Mouse (Mus musculus): Measurements from ENCODE around the gene Syp. TPM values are rescaled to one million over a fixed set of nuclear protein-coding genes. Genes with fewer than 3 reads are reported as not detected.

Syp gene
- total RNA-seq (2022): 1 to 10 TPM in 3 of 4 experiments, under 1 TPM in 1; 0.73 to 4.3 (median 2.2) TPM

GRCm38 (mm10) chrX:7638401-7639091 lies at the start of gene Syp:
Syp (plus strand) TSS chrX:7638471.
- peak; percentile 33 for DNase-seq (ENCODE audit: low spot score in 2 of 2)

- no peak for DNase-seq (ENCODE audit: low spot score in 2 of 2)
These were observed 42.9 kb upstream of the Syp start for GRCm38 (mm10) chrX:7595371-7595770.

DNA sequence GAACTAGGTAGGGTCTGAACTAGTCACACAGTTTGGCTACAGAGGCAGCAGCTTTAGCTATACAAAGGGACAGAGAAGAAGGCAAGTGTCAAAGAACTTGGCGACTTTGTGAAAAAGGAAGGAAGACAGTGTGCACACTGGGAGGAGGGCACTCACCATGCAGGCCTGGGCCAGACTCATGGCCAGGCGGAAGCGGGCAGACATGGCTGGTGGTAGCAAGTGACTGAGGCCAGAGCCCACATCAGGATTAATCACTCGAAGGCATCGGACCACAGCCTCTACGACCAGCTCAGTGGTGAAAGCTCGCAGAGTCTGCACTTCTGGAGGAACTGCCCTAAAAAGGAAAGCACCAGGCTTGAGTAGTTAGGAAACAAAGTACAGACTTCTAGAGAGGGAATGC lies 34.3 kb upstream of the Syp start:
- DNase-seq (ENCODE audit: low spot score in 2 of 2): no peak

DNA sequence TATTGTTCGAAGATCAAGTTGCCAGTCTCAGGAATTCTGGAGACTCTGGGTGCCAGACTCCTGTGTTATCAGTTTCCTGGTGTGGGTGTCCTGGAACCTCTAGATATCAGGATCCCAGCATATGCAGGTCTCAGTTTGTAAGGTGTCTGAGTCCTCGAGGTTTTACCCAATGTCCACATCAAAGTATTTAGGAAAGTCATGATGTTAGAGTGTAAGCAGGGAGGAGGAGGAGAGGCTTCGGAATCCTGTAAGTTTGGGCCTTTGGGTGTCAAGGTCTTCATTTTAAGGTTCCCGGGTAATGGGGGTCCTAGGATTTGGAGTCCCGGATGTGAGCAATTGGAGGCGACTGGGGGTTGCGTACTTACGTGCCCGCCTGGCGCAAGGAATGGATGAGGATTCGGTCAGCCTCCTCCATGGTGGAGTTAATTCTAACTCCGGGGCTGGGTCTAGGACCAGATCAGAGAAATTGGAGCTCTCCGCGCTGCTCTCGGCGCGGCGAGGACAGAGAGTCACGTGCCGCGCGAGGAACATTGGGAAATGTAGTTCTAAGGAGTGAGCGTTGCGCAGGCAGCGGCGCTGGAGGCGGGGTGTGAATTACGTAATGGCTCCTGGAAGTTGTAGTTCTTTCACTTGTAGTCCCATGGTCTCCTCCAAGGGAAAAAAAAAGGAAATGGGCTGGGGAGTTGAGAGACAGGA lies 33.2 kb upstream of the Syp start, which contains the start of gene Ccdc22:
Gene Ccdc22 (minus strand): TSS at position 639 of the 696 bp plus-strand sequence.
- DNase-seq (ENCODE audit: low spot score in 2 of 2): peak; percentile 72 to 78

DNA sequence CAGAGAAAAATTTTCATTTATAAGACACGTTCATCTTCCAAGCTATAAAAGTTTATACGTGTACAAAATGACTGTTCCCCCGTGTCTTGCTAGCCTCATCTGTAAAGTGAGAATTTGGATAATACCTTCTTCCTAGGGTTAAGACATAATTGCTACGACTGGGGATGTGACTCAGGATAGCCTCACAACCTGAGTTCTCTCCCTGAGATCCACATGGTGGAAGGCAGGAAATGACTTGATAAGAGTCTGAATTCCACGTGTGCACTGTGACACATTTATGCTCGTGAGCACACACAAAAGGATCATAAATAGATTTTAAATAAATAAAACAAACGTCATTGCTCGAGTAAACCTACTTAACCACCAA lies 32.7 kb upstream of the Syp start:
- DNase-seq (ENCODE audit: low spot score in 2 of 2): no peak

DNA sequence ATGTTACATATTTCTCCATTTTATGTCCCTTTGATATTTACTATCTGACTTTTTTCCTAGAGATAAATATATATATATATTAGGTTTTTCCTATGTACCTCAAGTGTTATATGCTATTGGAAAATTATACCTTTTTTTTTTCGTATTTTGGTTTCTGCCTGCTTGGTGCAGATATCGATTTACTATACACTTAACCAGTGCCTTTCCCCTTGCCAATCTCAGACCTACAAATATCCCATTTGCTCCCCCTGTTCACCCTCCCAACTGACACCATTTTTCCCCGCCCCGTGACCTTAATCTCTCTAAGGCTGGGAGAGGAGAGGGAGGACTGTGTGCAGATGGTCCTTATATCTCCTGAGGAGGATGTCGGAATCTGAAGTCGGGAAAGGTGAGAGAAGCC lies 31.5 kb upstream of the Syp start, which contains the start of gene Cacna1f:
Gene Cacna1f (plus strand): TSS at position 301 of the 400 bp plus-strand sequence.
- no peak for DNase-seq (ENCODE audit: low spot score in 2 of 2)

GRCm38 (mm10) chrX:7610035-7610434 lies 28.2 kb upstream of the Syp start:
- no peak for DNase-seq (ENCODE audit: low spot score in 2 of 2)

- DNase-seq (ENCODE audit: low spot score in 2 of 2): no peak
These were observed 27.6 kb upstream of the Syp start for GRCm38 (mm10) chrX:7610536-7611258.

DNA sequence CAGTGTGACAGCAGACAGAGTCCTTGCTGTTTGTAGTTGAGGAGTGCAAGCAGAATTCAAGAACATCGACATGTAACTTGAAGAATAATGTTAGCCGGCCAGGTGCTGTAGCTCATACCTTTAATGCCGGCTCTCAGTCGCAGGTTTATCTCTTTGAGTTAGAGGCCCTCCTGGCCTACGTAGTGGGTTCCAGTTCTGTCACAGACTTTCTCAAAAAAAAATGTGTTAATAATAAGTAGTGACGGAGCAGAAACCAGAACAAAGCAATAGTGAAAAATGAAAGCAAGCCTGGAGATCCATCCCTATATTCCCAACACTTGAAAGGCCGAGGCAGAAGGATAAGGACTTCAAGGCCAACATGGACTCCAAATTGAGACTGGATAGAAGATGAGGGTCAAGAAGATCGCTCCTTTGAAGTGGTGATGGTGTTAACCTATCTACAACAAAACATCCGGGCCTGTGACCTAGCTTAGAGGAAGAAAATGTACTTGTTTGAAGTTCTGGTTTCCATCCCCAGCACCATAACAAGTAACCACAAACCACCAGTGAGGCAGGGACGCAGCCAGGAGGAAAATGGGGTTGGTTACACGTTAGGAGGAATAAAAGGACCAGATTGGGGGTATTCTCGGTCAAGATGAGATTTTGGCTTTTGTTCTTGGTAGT lies 20.3 kb upstream of the Syp start:
- DNase-seq (ENCODE audit: low spot score in 2 of 2): no peak

DNA sequence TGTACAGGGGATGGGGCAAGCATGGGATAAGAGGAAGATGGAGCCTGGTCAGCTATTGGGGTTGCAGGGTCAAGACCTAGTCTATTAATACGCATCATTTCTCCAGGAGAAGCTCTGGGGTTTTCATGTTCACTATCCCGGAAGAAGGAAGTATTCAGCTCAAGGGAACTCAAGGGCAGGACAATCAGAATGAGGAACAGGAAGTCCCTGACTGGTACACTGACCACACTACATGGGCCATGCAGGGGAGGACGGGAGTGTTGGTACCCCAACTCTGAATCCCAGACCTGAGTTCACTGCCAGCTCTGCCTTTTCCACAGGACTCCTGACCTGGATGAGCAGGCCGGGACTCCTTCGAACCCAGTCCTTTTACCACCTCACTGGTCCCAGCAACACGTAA lies 5.7 kb upstream of the Syp start:
- DNase-seq (ENCODE audit: low spot score in 2 of 2): no peak

DNA sequence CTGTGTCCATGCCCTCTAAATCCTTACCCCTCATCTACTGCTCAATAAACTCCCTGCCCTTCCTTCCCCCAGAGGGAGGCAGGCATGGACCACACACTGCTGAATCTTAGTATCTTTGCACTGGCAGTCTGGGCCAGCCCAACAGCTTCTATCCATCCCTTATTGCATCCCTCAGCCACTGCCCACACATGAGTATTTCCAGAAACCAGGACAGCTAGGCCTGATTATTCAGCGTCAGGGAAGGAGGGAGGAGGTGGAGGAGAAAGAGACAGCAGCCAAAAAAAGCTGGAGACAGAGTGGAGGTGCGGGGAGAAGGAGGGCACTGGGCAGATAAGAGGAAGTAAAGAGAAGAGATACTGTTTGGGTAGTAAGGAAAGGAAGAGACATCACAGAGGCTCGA lies 3.2 kb upstream of the Syp start:
- DNase-seq (ENCODE audit: low spot score in 2 of 2): no peak

DNA sequence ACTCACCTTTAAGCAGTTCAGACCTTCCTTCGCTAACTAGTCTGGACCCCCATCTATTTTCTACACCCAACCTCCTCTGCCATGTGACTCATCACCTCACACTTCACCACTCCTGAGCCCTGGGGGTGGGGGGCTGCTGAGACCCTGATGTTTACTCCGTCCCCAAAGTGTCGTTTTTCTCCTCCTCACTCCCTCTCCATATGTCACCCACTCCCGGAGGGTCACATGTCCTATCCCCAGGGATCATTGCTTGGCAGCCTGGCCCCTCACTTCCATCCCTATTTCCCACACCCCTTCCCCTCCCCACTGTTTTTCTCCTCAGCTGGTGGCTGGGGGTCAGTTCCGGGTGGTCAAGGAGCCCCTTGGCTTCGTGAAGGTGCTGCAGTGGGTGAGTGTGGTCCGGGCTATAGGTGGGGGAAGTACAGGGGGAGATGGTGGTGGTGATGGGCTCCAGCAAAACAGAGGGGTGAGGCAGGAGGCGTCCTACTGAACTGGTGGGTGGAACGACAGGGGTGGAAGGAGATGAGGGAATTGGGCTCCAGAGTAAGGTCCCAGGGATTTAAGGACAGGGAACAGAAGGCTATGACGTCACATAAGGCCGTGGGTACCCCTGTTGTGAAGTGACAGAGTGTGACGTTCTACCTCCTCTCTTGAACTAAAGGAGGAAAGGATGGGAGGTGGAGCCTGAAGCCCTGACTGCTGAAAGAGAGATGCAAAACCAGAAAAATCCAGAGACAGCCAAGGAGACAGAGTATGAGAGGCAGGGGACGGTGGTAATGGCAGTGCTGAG lies 1.5 kb downstream of the Syp start:
- DNase-seq (ENCODE audit: low spot score in 2 of 2): no peak

DNA sequence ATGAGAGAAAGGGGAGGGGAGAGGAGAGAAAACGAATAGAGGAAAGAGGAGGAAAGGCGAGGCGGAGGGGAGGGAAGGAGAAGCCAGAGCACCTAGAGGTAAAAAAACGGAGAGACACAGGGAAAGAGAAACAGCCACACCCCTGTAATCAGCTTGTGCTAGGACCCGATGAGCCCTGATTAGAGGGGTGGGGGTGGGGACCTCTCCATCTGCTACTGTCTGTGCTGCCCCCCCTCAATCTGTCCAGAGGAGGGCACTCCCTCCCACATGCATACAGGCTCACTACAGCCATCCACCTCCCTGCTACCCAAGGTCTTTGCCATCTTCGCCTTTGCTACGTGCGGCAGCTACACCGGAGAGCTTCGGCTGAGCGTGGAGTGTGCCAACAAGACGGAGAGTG lies 2.5 kb downstream of the Syp start:
- DNase-seq (ENCODE audit: low spot score in 2 of 2): no peak

GRCm38 (mm10) chrX:7645349-7645748 lies 7.1 kb downstream of the Syp start:
- peak; percentile 65 to 68 for DNase-seq (ENCODE audit: low spot score in 2 of 2)

GRCm38 (mm10) chrX:7648671-7649304 lies 10.5 kb downstream of the Syp start:
- peak; percentile 75 to 86 for DNase-seq (ENCODE audit: low spot score in 2 of 2)

DNA sequence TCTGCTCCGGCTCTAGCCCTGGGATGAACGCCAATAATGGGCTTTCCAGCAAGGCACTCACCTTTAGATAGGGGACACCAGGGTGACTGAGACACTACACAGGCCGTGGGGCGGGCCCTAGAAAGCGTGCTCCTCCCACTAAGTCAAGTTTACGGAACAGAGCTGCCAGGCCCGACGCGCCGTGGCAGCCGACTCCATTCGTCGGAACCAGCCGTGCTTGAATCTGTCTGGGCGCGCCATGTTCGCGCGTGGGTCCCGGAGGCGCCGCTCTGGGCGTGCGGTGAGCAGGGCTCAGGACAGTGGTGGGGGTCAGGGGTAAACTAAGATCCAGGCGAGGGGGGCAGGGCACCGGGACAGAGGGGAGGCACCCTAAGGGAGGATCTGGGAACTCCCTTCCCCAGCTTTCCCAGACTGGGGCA lies 19.0 kb downstream of the Syp start, which contains the start of gene Prickle3:
Gene Prickle3 (plus strand): TSS at position 40 of the 419 bp plus-strand sequence.
- peak in 1 of 2 experiments; percentile 60 for DNase-seq (ENCODE audit: low spot score in 2 of 2)

DNA sequence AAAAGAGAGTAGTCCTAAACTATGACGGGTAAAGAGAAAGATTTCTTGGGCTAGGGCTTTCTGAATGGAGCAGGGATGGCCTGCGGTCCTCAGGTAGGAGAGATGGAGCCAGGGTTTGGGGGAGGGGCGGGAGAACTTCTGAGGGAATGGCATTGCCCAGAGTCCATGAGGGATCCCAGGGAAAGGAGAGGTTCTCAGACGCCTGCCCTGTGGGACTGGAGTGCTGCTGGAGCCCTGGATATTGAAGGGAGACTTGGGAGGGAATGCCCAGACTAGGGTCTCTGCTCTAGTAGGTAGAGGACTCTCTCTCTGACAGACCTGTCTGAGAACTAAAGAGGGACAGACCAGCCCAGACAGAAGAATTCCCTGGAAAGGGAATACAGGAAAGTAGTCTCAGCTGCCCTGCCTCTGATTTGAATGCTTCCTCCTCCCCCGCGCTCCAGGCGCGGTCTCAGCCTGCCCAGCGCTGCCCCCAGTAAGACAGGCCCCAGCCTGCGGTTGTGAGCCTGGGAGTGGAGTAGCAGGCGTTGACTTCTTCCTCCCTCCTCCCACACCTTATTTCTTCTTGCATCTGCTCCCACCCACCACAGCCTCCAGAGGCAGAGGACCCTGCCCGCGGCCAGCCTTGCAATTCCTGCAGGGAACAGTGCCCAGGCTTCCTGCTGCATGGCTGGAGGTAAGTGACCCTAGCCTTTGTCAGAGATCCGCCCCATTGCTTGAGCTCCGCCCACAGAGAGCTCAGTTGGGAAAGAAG lies 19.9 kb downstream of the Syp start:
- peak in 1 of 2 experiments; percentile 57 for DNase-seq (ENCODE audit: low spot score in 2 of 2)

DNA sequence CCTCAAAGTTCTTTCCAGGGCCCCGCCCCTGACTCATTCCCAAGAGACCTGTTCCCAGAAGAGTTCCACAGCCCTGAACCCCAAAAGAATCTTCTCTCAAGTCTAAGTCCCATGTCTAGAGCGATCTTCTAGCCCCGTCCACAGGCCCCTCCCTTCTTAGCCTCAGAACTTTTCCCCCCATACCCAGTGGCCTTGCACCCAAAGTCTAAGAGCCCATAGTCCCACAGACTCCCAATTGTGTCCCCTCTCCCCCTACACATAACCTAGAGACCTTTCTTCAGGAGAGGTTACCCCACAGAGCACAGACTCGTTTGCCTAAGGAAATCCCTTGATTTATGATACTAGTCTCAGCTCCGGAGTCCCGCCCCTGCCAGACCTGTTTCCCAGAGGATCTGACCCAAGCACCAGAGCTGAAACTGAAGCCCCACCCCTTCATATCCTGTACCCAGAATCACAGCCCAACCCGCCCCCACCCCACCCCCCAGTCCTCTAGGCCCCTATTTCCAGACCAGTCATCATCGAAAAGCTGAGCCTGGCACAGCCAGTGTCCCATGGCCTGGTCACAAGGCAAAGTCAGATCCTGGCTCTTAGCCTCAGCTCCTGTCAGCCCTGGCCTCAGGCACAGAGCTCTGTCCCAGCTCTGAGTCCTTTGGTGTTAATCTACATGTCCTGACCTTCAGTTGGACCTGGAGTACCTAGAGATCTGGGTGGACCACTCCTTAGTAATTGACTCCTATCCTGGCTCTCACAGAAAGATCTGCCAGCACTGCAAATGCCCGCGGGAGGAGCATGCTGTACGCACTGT lies 20.7 kb downstream of the Syp start:
- peak in 1 of 2 experiments; percentile 64 for DNase-seq (ENCODE audit: low spot score in 2 of 2)

DNA sequence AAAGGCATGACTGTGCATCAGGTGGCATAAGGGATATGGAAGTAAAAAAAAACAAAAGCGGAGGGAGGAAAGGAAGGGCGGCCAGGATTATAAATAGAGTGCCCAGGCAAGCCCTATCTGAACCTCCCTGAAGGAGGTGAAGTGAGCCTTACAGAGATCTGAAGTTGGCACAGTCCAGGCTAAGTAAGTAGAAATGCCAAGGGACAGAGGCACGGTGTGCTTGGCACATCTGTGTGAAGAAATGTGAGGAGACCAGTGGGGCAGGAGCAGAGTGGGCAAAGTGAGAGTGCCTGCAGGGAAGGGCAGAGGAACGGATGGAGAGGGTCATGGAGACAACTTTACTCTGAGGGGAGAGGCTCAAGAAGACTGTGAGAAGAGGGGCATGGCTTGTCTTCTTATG lies 22.8 kb downstream of the Syp start:
- peak in 1 of 2 experiments; percentile 42 for DNase-seq (ENCODE audit: low spot score in 2 of 2)

All from gastrocnemius, adult 8-10 months (tissue).